Mouse (Mus musculus) cortical plate, adult 2 months (tissue): ENCODE measurements around the gene Arid1b.

Experiments
- CTCF ChIP-seq: fragments of 200-500 bp; IDR thresholded peaks from 2 replicates; pipeline ENCODE4 v1.5.1; 2011; ENCODE audit warnings: mild to moderate bottlenecking, control low read depth, low read length; ENCODE audit not compliant: insufficient read depth; ENCODE audit errors: extremely low read depth
- POLR2A ChIP-seq: fragments of 200-500 bp; IDR thresholded peaks from 2 replicates; pipeline ENCODE4 v1.6.1; 2011; ENCODE audit warnings: mild to moderate bottlenecking, low read length, control low read depth; ENCODE audit not compliant: insufficient read depth; ENCODE audit errors: extremely low read depth

- TF ChIP-seq CTCF, result no peak
- TF ChIP-seq POLR2A, result no peak
These were observed 10.6 kb downstream of the Arid1b start for GRCm38 (mm10) chr17:5004706-5005105.
